Mouse (Mus musculus): ENCODE measurements around the gene Gm17728. TPM values are rescaled to one million over a fixed set of nuclear protein-coding genes. Genes with fewer than 3 reads are reported as not detected.

Gene Gm17728
- polyA plus RNA-seq, 1 experiment: not detected

- no peak overlapping the region for H3K27ac ChIP-seq (ENCODE audit: insufficient read depth, low read length)
- no peaks in the 10 kb centered on the region; the same call in 1 of the 2 replicates for H3K9me3 ChIP-seq (replicated peaks; ENCODE audit: control insufficient read depth, insufficient read depth, low read length, poor library complexity, severe bottlenecking)
- H3K4me3 ChIP-seq (ENCODE audit: low read depth, low read length): no peak overlapping the region
- no peaks in the 10 kb centered on the region for H3K4me1 ChIP-seq (ENCODE audit: control insufficient read depth, insufficient read depth, low read length)
- peak; percentile 48 for TF ChIP-seq CTCF (IDR thresholded peaks at IDR 0.05; ENCODE audit: low read depth, low read length)
- no peak for TF ChIP-seq EP300 (IDR thresholded peaks at IDR 0.05; ENCODE audit: insufficient read depth, low read depth, low read length)
- TF ChIP-seq POLR2A (IDR thresholded peaks at IDR 0.05; ENCODE audit: insufficient read depth, low read length): no peak
- H3K9ac ChIP-seq (ENCODE audit: low read depth, poor library complexity, severe bottlenecking): no peak overlapping the region
- H3K36me3 ChIP-seq (ENCODE audit: control insufficient read depth, insufficient read depth, low read length, poor library complexity, severe bottlenecking): no peaks in the 10 kb centered on the region
- H3K27me3 ChIP-seq (ENCODE audit: control insufficient read depth, insufficient read depth, low read length, poor library complexity, severe bottlenecking): no peaks in the 10 kb centered on the region
These were observed 6.6 kb downstream of the Gm17728 start for GRCm38 (mm10) chr17:9428374-9428994.

- no peaks in the 10 kb centered on the region for H3K27me3 ChIP-seq (ENCODE audit: control insufficient read depth, insufficient read depth, low read length, poor library complexity, severe bottlenecking)
- peak; percentile 25 for TF ChIP-seq CTCF (IDR thresholded peaks at IDR 0.05; ENCODE audit: low read depth, low read length)
- no peak for TF ChIP-seq EP300 (IDR thresholded peaks at IDR 0.05; ENCODE audit: insufficient read depth, low read depth, low read length)
- H3K36me3 ChIP-seq (ENCODE audit: control insufficient read depth, insufficient read depth, low read length, poor library complexity, severe bottlenecking): no peaks in the 10 kb centered on the region
- H3K9me3 ChIP-seq (replicated peaks; ENCODE audit: control insufficient read depth, insufficient read depth, low read length, poor library complexity, severe bottlenecking): no peaks in the 10 kb centered on the region
- H3K27ac ChIP-seq (ENCODE audit: insufficient read depth, low read length): no peak overlapping the region
- H3K9ac ChIP-seq (ENCODE audit: low read depth, poor library complexity, severe bottlenecking): no peak overlapping the region
- H3K4me3 ChIP-seq (ENCODE audit: low read depth, low read length): no peak overlapping the region
- no peaks in the 10 kb centered on the region for H3K4me1 ChIP-seq (ENCODE audit: control insufficient read depth, insufficient read depth, low read length)
These were observed 18.3 kb downstream of the Gm17728 start for GRCm38 (mm10) chr17:9439997-9440655.

- TF ChIP-seq POLR2A (IDR thresholded peaks at IDR 0.05; ENCODE audit: insufficient read depth, low read length): no peak
- TF ChIP-seq CTCF (IDR thresholded peaks at IDR 0.05; ENCODE audit: low read depth, low read length): no peak
- no peak for TF ChIP-seq EP300 (IDR thresholded peaks at IDR 0.05; ENCODE audit: insufficient read depth, low read depth, low read length)
- Histone ChIP-seq H3K36me3 (ENCODE audit: control insufficient read depth, insufficient read depth, low read length, poor library complexity, severe bottlenecking) (no peaks in the 10 kb centered on the region), H3K9ac (ENCODE audit: low read depth, poor library complexity, severe bottlenecking) (no peak overlapping the region), H3K4me1 (ENCODE audit: control insufficient read depth, insufficient read depth, low read length) (no peaks in the 10 kb centered on the region), H3K27ac (ENCODE audit: insufficient read depth, low read length) (no peak overlapping the region), H3K4me3 (ENCODE audit: low read depth, low read length) (no peak overlapping the region), H3K9me3 (replicated peaks; ENCODE audit: control insufficient read depth, insufficient read depth, low read length, poor library complexity, severe bottlenecking) (no peaks in the 10 kb centered on the region), H3K27me3 (ENCODE audit: control insufficient read depth, insufficient read depth, low read length, poor library complexity, severe bottlenecking) (no peaks in the 10 kb centered on the region)
These were observed 34.5 kb downstream of the Gm17728 start for GRCm38 (mm10) chr17:9456406-9456805.

- Histone ChIP-seq H3K9ac (ENCODE audit: low read depth, poor library complexity, severe bottlenecking) (no peak overlapping the region), H3K36me3 (ENCODE audit: control insufficient read depth, insufficient read depth, low read length, poor library complexity, severe bottlenecking) (no peaks in the 10 kb centered on the region), H3K4me3 (ENCODE audit: low read depth, low read length) (no peak overlapping the region), H3K9me3 (replicated peaks; ENCODE audit: control insufficient read depth, insufficient read depth, low read length, poor library complexity, severe bottlenecking) (no peaks in the 10 kb centered on the region), H3K27me3 (ENCODE audit: control insufficient read depth, insufficient read depth, low read length, poor library complexity, severe bottlenecking) (no peaks in the 10 kb centered on the region), H3K27ac (ENCODE audit: insufficient read depth, low read length) (no peak overlapping the region), H3K4me1 (ENCODE audit: control insufficient read depth, insufficient read depth, low read length) (no peaks in the 10 kb centered on the region)
- TF ChIP-seq CTCF (IDR thresholded peaks at IDR 0.05; ENCODE audit: low read depth, low read length) (no peak), EP300 (IDR thresholded peaks at IDR 0.05; ENCODE audit: insufficient read depth, low read depth, low read length) (no peak), POLR2A (IDR thresholded peaks at IDR 0.05; ENCODE audit: insufficient read depth, low read length) (no peak)
These were observed 39.0 kb downstream of the Gm17728 start for GRCm38 (mm10) chr17:9460904-9461303.

Other genes with a start within 250 kb of the Gm17728 start
- 0.31 TPM in 1 of 2 replicates, not detected in the other for gene Pabpc6, start 247.7 kb downstream of the Gm17728 start, polyA plus RNA-seq (2011; ENCODE audit: insufficient read depth, insufficient read length, low read depth, missing spikeins)